Mouse (Mus musculus) left cerebral cortex, postnatal 36 days (tissue): ENCODE measurements around the gene Ngef. TPM values are rescaled to one million over a fixed set of nuclear protein-coding genes. Genes with fewer than 3 reads are reported as not detected.
"Not testable (repeated sequence)": the region's sequence is repeated elsewhere in the genome, so short reads cannot be mapped to it uniquely, and the experiment has no call there.

Experiments used
- DNase-seq, 2 experiments: peaks; one replicate each; pipeline ENCODE4 v3.0.0; 2021 to 2022; ENCODE audit warnings: low spot score in 2 of 2, mixed read lengths in 1 of 2
- intact Hi-C: fragments of 180-260 bp; cut with DNase I; formaldehyde crosslinking; loops from one replicate; pipeline ENCODE4 v1.15.1; 2025
- total RNA-seq, 2 experiments: library from RNA; stranded (reverse); gene quantifications; 2 replicates each; pipeline ENCODE4 v1.2.3; 2021

Ngef gene
- total RNA-seq, 2 experiments from 2014 or later = 359 to 394 TPM

GRCm38 (mm10) chr1:87505524-87505923 is 68.1 kb downstream of the Ngef start:
- intact Hi-C loops = loop anchor here (5.0 kb wide), 3 partner anchors 87 to 217 kb away; no protein-coding TSS in a partner anchor

DNA sequence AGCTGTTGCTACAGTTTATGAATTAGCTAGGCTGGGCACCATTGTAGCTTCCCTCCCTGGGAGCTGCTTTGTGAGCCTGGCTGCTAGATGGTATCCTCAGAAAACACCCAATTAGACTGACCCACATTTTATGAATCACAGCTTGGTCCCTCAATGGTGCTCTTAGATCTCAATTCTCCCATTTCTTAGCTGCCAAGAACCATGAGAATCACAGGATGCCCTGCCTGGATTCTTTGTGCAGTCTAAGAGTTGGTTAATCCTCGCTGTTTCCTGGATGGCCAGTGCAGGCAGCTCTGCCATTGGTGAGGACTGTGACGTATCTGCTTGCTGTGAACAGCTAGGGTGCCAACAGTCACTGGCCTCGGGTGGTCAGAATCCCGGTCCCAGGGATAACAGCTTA is 80.1 kb downstream of the Ngef start:
- no peak for DNase-seq
- intact Hi-C loops = no loop called here

More at GRCm38 (mm10) chr1:87505524-87505923, 68.1 kb downstream of the Ngef start:
- DNase-seq = no peak

- no peak for DNase-seq
- intact Hi-C loops = no loop called here
Measured at GRCm38 (mm10) chr1:87492285-87492684, 81.4 kb downstream of the Ngef start.

GRCm38 (mm10) chr1:87486386-87486785 is 87.3 kb downstream of the Ngef start:
- intact Hi-C loops = no loop called here

DNA sequence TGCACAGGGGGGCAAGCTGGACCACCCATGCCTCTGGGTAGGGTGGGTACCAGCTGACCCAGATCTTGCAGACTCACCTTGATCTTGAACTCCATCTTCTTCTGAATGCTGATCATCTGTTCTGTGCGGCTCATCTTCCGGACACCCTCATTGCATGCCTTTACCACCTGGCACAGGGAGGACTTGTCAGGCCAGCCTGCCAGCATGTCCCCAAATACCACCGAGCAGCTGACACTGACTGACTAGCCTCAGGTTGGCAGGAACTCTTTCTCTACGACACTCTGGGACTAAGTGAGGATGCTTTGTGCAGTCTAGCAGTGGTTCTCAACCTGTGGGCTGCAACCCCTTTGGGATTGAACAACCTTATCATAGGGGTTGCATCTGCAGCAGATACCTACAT is 91.1 kb downstream of the Ngef start:
- intact Hi-C loops = no loop called here

More at GRCm38 (mm10) chr1:87486386-87486785, 87.3 kb downstream of the Ngef start:
- DNase-seq = peak in 1 of 2 experiments; percentile 75

DNA sequence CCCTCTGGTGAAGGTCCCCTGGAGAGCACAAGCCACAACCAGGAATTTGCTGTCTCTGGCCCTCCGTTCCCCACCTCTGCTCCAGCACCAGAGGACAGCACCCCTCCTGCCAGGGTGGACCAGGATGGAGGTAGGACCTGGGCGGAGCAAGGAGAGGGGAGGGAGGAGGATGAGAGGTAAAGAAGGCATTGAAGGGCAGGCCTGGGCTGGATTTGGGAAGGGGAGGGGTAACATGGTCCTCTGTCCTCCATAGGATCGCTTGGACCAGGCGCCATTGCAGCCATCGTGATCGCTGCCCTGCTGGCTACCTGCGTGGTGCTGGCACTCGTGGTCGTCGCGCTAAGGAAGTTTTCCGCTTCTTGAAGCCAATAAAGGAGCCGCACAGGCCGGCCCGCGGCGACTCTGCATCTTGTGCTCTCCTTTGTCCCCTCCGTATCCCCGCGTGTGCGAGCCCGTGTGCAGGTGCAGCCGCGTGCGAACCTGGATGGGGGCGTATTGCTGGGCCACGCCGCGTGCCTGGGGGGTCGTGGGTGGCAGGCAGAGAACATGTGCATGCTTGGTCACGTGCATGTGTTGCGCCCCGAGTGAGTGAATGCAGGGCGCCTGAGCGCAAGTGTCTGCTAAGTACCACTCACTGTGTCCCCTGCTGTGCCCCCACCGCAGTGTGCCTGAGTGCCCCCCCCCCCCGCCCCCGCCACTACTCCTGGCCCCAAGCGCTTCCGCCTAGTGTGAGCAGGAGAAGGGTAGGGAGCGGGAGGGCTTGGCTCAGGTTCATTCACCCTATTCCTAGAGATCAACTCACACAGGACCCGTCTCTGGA is 98.4 kb downstream of the Ngef start:
- DNase-seq = peak; percentile 79 to 83
- intact Hi-C loops = no loop called here

More for the DNA sequence above, 91.1 kb downstream of the Ngef start:
- no peak for DNase-seq

DNA sequence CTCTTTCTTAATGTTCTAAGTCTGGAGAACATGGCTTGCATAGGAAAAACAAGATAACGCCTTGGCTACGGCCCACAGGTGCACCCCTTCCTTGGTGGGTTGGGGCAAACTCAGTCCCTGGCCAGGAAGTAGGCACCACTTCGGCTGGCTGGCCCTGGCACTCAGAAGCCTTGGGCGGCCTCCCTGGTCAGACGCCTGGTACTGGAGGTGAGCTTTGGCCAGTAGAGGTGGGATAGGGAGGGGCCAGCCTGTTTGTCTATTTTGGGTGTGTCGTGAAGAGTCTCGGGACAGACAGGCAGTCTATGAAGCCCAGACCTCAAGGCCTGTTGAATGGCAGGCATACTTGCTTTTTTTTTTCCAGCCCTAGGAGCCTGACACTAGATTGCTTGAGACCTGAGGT is 101.1 kb downstream of the Ngef start:
- no peak for DNase-seq
- intact Hi-C loops = loop anchor here (5.0 kb wide), 1 partner anchor 280 kb away; no protein-coding TSS in a partner anchor

DNA sequence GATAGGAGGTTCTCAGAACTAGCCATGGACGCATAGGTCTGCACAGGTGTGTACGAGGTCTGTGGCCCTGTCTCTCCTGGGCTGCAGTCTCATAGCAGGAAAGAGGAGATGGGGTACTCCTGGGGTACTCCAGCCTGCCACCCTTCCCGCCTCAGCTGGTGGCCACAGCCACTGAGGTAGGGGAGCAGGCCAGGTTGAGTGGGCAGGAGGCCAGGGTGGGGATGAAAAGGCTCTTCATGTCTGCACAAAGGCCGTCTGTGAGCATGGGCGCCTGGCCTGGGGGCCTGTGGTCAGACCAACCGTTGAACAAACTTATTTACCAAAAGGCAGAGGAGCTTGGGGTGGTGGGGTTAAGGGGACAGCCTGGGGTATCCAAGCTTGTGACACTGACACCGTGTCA is 101.8 kb downstream of the Ngef start:
- no peak for DNase-seq

GRCm38 (mm10) chr1:87469971-87470370 is 103.7 kb downstream of the Ngef start, which contains the start of gene Snorc:
Gene Snorc (plus strand): TSS chr1:87470271.
- intact Hi-C loops = loop anchor here (5.0 kb wide), 1 partner anchor 282 kb away; no protein-coding TSS in a partner anchor

More for the DNA sequence above, 101.8 kb downstream of the Ngef start:
- intact Hi-C loops = loop anchor here (5.0 kb wide), 1 partner anchor 280 kb away; no protein-coding TSS in a partner anchor

DNA sequence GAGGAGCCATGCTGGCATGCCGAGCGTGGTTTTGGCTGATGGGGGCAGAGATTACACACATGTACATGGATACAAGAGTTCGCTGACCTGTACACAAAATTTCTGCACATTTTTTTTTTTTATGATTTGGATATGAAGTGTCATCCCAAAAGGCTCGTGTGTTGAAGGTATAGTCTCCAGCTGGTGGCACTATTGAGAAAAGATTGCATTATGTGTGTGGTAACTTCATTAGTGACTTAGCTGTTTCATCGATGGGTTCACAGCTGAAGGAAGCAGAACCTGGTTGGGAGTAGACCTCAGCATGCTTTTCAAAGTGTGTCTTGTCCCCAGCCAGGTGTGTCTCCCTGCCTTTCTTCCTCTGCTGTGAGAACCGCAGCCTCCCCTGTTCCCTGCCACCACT is 105.3 kb downstream of the Ngef start:
- DNase-seq = no peak
- intact Hi-C loops = no loop called here

More at GRCm38 (mm10) chr1:87469971-87470370, 103.7 kb downstream of the Ngef start, which contains the start of gene Snorc:
- DNase-seq = not testable (repeated sequence)

- no peak for DNase-seq
Measured at GRCm38 (mm10) chr1:87467469-87467868, 106.2 kb downstream of the Ngef start.

DNA sequence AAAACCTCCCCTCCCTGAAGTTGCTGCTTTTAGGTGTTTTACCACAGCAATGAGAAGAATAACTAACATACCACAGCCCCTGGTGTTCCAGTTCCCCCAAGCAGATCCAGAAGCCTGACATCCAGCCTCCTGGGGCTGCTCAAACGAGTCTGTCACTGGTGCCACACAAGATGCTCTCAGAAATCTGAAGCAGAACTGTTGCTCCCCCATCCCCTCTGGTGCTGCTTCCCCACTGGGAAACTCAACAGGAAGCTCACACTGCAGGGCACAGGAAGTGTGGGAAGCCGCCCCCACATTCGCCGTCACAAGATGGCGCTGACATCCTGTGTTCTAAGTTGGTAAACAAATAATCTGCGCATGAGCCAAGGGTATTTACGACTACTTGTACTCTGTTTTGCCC is 113.8 kb downstream of the Ngef start:
- DNase-seq = not testable (repeated sequence)
- intact Hi-C loops = loop anchor here (10.0 kb wide), 1 partner anchor 465 kb away; no protein-coding TSS in a partner anchor

More at GRCm38 (mm10) chr1:87467469-87467868, 106.2 kb downstream of the Ngef start:
- intact Hi-C loops = no loop called here

DNA sequence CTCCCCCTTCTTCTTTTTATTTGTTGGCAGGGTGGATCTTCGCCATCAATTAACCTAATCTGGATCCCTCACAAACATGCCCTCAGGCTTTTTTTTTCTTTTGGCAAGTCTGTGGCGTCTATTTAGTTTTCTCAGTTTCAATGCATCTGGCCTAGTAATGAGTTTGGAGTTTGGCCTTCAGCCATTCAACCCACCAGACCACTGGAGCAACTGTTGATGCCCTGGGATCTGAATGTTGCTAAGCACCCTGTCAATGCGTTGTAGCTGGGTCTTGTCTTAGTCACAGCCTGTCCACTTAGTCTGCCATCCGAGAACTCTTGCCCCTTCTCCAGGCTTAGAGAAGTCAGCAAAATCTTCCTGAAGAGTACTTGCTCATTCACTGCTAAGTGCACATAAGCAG is 115.6 kb downstream of the Ngef start:
- DNase-seq = no peak
- intact Hi-C loops = loop anchor here (10.0 kb wide), 1 partner anchor 467 kb away; no protein-coding TSS in a partner anchor

DNA sequence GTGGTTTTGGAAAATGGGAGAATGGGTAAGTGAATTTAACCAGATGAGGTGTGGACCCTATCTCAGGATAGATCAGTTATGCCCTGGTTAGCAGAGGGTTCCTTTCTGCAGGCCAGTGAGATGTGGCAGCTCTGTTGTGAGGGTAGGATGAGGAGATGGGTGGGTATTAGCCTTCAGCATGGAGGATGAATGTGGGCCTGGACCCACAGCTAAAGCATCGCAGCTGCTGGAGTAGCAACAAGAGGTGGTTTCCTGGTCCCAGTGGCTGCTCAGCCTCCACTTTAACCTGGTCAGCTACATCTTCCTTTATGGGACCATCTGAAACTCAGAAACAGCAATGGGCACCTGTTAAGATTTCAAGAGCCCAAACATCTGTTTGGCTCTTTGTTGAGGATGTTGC is 117.2 kb downstream of the Ngef start:
- intact Hi-C loops = loop anchor here (10.0 kb wide), 1 partner anchor 468 kb away; no protein-coding TSS in a partner anchor
- DNase-seq = no peak

GRCm38 (mm10) chr1:87449432-87449831 is 124.2 kb downstream of the Ngef start:
- DNase-seq = no peak
- intact Hi-C loops = loop anchor here (5.0 kb wide), 1 partner anchor 308 kb away; the partner anchor contains the start of gene Atg16l1

- peak in 1 of 2 experiments; percentile 54 for DNase-seq
- intact Hi-C loops = loop anchor here (5.0 kb wide), 1 partner anchor 310 kb away; the partner anchor contains the start of gene Atg16l1
Measured at GRCm38 (mm10) chr1:87447183-87448104, 126.2 kb downstream of the Ngef start.

DNA sequence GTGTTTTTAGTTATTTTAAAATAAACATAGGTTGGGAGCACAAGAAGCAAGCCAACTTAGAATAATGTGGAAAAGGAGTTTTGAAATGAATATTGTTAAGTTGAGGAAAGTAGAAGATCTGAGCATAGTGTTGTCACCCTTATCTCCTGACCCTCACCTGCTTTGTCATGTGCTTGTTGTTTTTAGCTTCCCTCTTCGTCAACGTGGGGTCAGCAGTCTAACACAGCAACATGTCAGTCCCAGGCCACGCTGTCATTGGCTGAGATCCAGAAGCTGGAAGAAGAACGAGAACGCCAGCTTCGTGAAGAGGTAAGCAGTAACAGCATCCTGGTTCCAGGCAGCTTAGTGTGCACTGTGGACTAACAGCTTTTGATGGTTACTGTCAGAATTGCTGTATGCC is 137.1 kb downstream of the Ngef start:
- no peak for DNase-seq
- intact Hi-C loops = no loop called here

DNA sequence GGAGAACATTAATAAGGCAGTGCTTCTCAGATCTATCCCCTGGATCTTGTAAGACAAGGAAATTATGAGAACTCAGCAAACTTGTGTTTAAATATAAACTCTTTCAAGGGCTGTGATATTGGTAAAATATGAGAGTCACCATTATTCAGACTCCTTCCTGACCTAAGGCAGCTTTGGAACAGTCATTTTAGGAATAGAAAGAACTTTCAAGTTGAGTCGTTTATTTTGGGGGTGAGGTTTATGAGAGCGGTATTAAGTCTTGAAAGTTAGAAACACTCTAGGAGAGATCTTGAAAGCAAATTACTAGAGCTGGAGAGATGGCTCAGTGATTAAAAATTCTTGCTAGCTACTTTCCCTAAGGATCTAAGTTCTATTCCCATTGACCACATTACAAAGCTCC is 138.5 kb downstream of the Ngef start:
- no peak for DNase-seq
- intact Hi-C loops = no loop called here
